Mouse (Mus musculus) CH12.LX (cell line): ENCODE data around the gene Yap1. TPM values are rescaled to one million over a fixed set of nuclear protein-coding genes. Genes with fewer than 3 reads are reported as not detected.

Source experiments
- DNase-seq: peaks from one replicate; pipeline ENCODE4 v3.0.0-alpha.2; 2013; ENCODE audit errors: extremely low read depth
- H3K27ac ChIP-seq: 2 replicates; pipeline ENCODE4 v1.5.1; 2012; ENCODE audit warnings: low read depth, mild to moderate bottlenecking, control low read depth, moderate library complexity; ENCODE audit not compliant: insufficient read depth
- H3K27me3 ChIP-seq: replicated peaks from 2 replicates; pipeline ENCODE3; 2012; ENCODE audit warnings: inconsistent platforms
- H3K36me3 ChIP-seq, 2 experiments: replicated peaks in 1 of 2; 2 replicates each; pipeline versions ENCODE3 to v1.6.1; 2012; ENCODE audit warnings: inconsistent platforms in 1 of 2, low read length in 1 of 2, mild to moderate bottlenecking in 1 of 2, mixed read lengths in 1 of 2, moderate library complexity in 1 of 2; ENCODE audit not compliant: control insufficient read depth in 1 of 2, insufficient read depth in 1 of 2
- H3K4me1 ChIP-seq, 2 experiments: 2 replicates each; pipeline ENCODE4 v1.6.1; 2012; ENCODE audit warnings: inconsistent platforms in 1 of 2, moderate library complexity in 1 of 2; ENCODE audit not compliant: insufficient read depth in 2 of 2, control insufficient read depth in 1 of 2
- H3K4me2 ChIP-seq: 2 replicates; pipeline ENCODE4 v1.6.1; 2012; ENCODE audit warnings: low read depth, mild to moderate bottlenecking, control low read depth; ENCODE audit not compliant: poor library complexity, insufficient read depth, severe bottlenecking
- H3K4me3 ChIP-seq, 3 experiments: fragments of 150-350 bp in 1 of 3; sonication (generic) in 1 of 3; replicated peaks in 1 of 3; 2 replicates each; pipeline versions ENCODE3 to v1.5.1; 2011 to 2012; ENCODE audit warnings: low read depth in 2 of 3, low read length in 2 of 3, mild to moderate bottlenecking in 2 of 3, moderate library complexity in 2 of 3, control low read depth in 1 of 3, improper control_type of control experiment in 1 of 3, inconsistent platforms in 1 of 3, mixed read lengths in 1 of 3; ENCODE audit not compliant: poor library complexity in 1 of 3
- H3K79me2 ChIP-seq: replicated peaks from 2 replicates; pipeline ENCODE4 v1.6.1; 2012; ENCODE audit warnings: mild to moderate bottlenecking, moderate library complexity; ENCODE audit not compliant: control insufficient read depth, poor library complexity, insufficient read depth, severe bottlenecking; ENCODE audit errors: extremely low read depth
- H3K9ac ChIP-seq: 2 replicates; pipeline ENCODE4 v1.6.1; 2012; ENCODE audit warnings: low read depth, mild to moderate bottlenecking, control low read depth, moderate library complexity; ENCODE audit not compliant: insufficient read depth
- H3K9me3 ChIP-seq: replicated peaks from 2 replicates; pipeline ENCODE3; 2012; ENCODE audit warnings: low read length, inconsistent platforms, mixed read lengths
- BHLHE40 ChIP-seq: IDR thresholded peaks from 2 replicates; pipeline ENCODE4 v1.6.1; 2011; ENCODE audit warnings: mild to moderate bottlenecking, low read depth, low read length, improper control_type of control experiment
- CHD1 ChIP-seq: IDR thresholded peaks from 2 replicates; pipeline ENCODE4 v1.6.1; 2012; ENCODE audit warnings: low read depth, low read length, improper control_type of control experiment, inconsistent platforms
- CHD2 ChIP-seq: IDR thresholded peaks from 2 replicates; pipeline ENCODE4 v1.6.1; 2011; ENCODE audit warnings: low read length, improper control_type of control experiment
- CTCF ChIP-seq, 2 experiments: IDR thresholded peaks in 1 of 2; conservative IDR thresholded peaks in 1 of 2; 2 replicates each; pipeline ENCODE4 v1.5.1; 2011 to 2012; ENCODE audit warnings: low read depth in 2 of 2, low read length in 2 of 2, improper control_type of control experiment in 1 of 2, inconsistent platforms in 1 of 2, mild to moderate bottlenecking in 1 of 2, moderate library complexity in 1 of 2
- E2F4 ChIP-seq: IDR thresholded peaks from 2 replicates; pipeline ENCODE4 v1.6.1; 2011; ENCODE audit warnings: low read depth, low read length, improper control_type of control experiment; ENCODE audit not compliant: insufficient replicate concordance
- ELF1 ChIP-seq: IDR thresholded peaks from 2 replicates; pipeline ENCODE4 v1.6.1; 2014; ENCODE audit warnings: low read depth, mild to moderate bottlenecking, inconsistent platforms, low read length, improper control_type of control experiment
- EP300 ChIP-seq: IDR thresholded peaks from 2 replicates; pipeline ENCODE4 v1.6.1; 2011; ENCODE audit warnings: low read length, improper control_type of control experiment
- ETS1 ChIP-seq: conservative IDR thresholded peaks from 2 replicates; pipeline ENCODE4 v1.6.1; 2012; ENCODE audit warnings: low read depth, mild to moderate bottlenecking, inconsistent platforms, low read length, improper control_type of control experiment, moderate library complexity
- IRF4 ChIP-seq: IDR thresholded peaks from 2 replicates; pipeline ENCODE4 v1.6.1; 2014; ENCODE audit warnings: low read depth, mild to moderate bottlenecking, inconsistent platforms, low read length, improper control_type of control experiment
- JUN ChIP-seq: IDR thresholded peaks from 2 replicates; pipeline ENCODE4 v1.6.1; 2011; ENCODE audit warnings: low read depth, mild to moderate bottlenecking, low read length, improper control_type of control experiment, moderate library complexity; ENCODE audit not compliant: insufficient read depth
- JUND ChIP-seq: conservative IDR thresholded peaks from 2 replicates; pipeline ENCODE4 v1.6.1; 2011; ENCODE audit warnings: low read depth, low read length, improper control_type of control experiment
- KAT2A ChIP-seq: IDR thresholded peaks from 2 replicates; pipeline ENCODE4 v1.6.1; 2012; ENCODE audit warnings: low read length, improper control_type of control experiment, inconsistent platforms; ENCODE audit not compliant: insufficient replicate concordance
- MAFK ChIP-seq: IDR thresholded peaks from 2 replicates; pipeline ENCODE4 v1.6.1; 2011; ENCODE audit warnings: low read length, improper control_type of control experiment; ENCODE audit not compliant: insufficient replicate concordance
- MAX ChIP-seq: IDR thresholded peaks from 2 replicates; pipeline ENCODE4 v1.6.1; 2011; ENCODE audit warnings: low read length, improper control_type of control experiment
- MAZ ChIP-seq: IDR thresholded peaks from 2 replicates; pipeline ENCODE4 v1.6.1; 2012; ENCODE audit warnings: low read depth, mild to moderate bottlenecking, inconsistent platforms, low read length, improper control_type of control experiment, moderate library complexity
- MEF2A ChIP-seq: IDR thresholded peaks from 2 replicates; pipeline ENCODE4 v1.6.1; 2014; ENCODE audit warnings: low read depth, mild to moderate bottlenecking, inconsistent platforms, low read length, improper control_type of control experiment, borderline replicate concordance
- MXI1 ChIP-seq: IDR thresholded peaks from 2 replicates; pipeline ENCODE4 v1.6.1; 2011; ENCODE audit warnings: mild to moderate bottlenecking, low read depth, low read length, improper control_type of control experiment
- MYC ChIP-seq: IDR thresholded peaks from 2 replicates; pipeline ENCODE4 v1.6.1; 2011; ENCODE audit warnings: low read depth, mild to moderate bottlenecking, improper control_type of control experiment, low read length
- NRF1 ChIP-seq: IDR thresholded peaks from 2 replicates; pipeline ENCODE4 v1.6.1; 2014; ENCODE audit warnings: low read depth, mild to moderate bottlenecking, inconsistent platforms, low read length, improper control_type of control experiment, moderate library complexity
- POLR2AphosphoS2 ChIP-seq: IDR thresholded peaks from 2 replicates; pipeline ENCODE4 v1.6.1; 2011; ENCODE audit warnings: low read depth, low read length, improper control_type of control experiment
- RAD21 ChIP-seq: IDR thresholded peaks from 2 replicates; pipeline ENCODE4 v1.6.1; 2011; ENCODE audit warnings: low read depth, mild to moderate bottlenecking, low read length, improper control_type of control experiment, moderate library complexity
- RCOR1 ChIP-seq: conservative IDR thresholded peaks from 2 replicates; pipeline ENCODE4 v1.6.1; 2012; ENCODE audit warnings: low read depth, mild to moderate bottlenecking, inconsistent platforms, low read length, improper control_type of control experiment
- SIN3A ChIP-seq: IDR thresholded peaks from 2 replicates; pipeline ENCODE4 v1.6.1; 2012; ENCODE audit warnings: low read length, improper control_type of control experiment, inconsistent platforms
- TBP ChIP-seq: conservative IDR thresholded peaks from 2 replicates; pipeline ENCODE4 v1.6.1; 2011; ENCODE audit warnings: low read depth, low read length, improper control_type of control experiment
- TCF12 ChIP-seq: IDR thresholded peaks from 2 replicates; pipeline ENCODE4 v1.6.1; 2014; ENCODE audit warnings: low read depth, mild to moderate bottlenecking, inconsistent platforms, low read length, improper control_type of control experiment
- UBTF ChIP-seq: IDR thresholded peaks from 2 replicates; pipeline ENCODE4 v1.6.1; 2012; ENCODE audit warnings: low read depth, mild to moderate bottlenecking, inconsistent platforms, low read length, improper control_type of control experiment, moderate library complexity
- USF1 ChIP-seq: IDR thresholded peaks from 2 replicates; pipeline ENCODE4 v1.6.1; 2014; ENCODE audit warnings: low read depth, mild to moderate bottlenecking, inconsistent platforms, low read length, improper control_type of control experiment
- ZMIZ1 ChIP-seq: IDR thresholded peaks from 2 replicates; pipeline ENCODE4 v1.6.1; 2012; ENCODE audit warnings: low read depth, mild to moderate bottlenecking, inconsistent platforms, low read length, improper control_type of control experiment
- ZNF384 ChIP-seq: IDR thresholded peaks from 2 replicates; pipeline ENCODE4 v1.6.1; 2012; ENCODE audit warnings: low read depth, low read length, improper control_type of control experiment, inconsistent platforms
- dilution Hi-C: fragments of 300-500 bp; cut with MboI; formaldehyde crosslinking; loops from 2 replicates; pipeline ENCODE4 v1.14.3; 2020; ENCODE audit warnings: low sequenced_read_pairs; ENCODE audit not compliant: extremely low pct_unique_long_range_greater_than_20kb, extremely low pct_ligation_motif_present
- in situ Hi-C: fragments of 300-500 bp; cut with MboI; formaldehyde crosslinking; loops from 3 replicates; pipeline ENCODE4 v1.14.3; 2019; ENCODE audit warnings: low sequenced_read_pairs, low pct_ligation_motif_present, low pct_unique_long_range_greater_than_20kb, mixed read lengths
- polyA plus RNA-seq: library from polyadenylated mRNA; unstranded; fragments of >175 nt; gene quantifications from 2 replicates; pipeline ENCODE4 v1.2.1, GENCODE M21; 2012; ENCODE audit warnings: low read depth; ENCODE audit not compliant: insufficient read length
- total RNA-seq, 2 experiments: library from RNA; depleted of rRNA; stranded (reverse); fragments of 300-350 nt in 1 of 2; fragments of >200 nt in 1 of 2; gene quantifications; 2 replicates each; pipeline ENCODE4 v1.2.3; 2012 to 2014

Gene Yap1
- total and polyA plus RNA-seq, 3 experiments: 0.06 TPM; not detected in 2

DNA sequence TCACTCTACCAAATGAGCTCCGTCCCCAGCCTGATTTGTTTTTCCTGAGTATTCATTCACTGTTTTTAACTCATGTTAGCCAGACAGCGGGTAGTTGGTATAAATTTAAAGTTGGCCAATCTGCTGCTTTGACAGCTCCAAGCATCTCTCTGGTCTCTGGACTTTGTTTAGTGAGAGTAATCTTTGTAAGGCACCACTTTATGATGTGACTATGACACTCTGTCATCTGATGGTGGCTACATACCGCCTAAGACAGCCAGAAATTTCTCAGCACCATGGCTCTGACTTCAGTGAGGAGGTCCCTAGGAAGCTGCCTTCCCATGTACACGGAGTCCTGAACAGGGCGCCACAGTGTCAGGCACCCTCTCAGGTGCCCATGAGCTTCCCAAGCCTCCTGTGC is 14.2 kb upstream of the Yap1 start:
- H3K9me3 ChIP-seq: no peaks in the 10 kb centered on the region
- H3K4me3 ChIP-seq: no peak overlapping the region
- H3K4me2 ChIP-seq: no peak overlapping the region
- H3K79me2 ChIP-seq: no peaks in the 10 kb centered on the region
- DNase-seq: no peak
- peaks cover 2% of the 10 kb centered on the region for H3K27me3 ChIP-seq
- no peak for TF ChIP-seq MXI1
- no peak for TF ChIP-seq BHLHE40
- no peak for TF ChIP-seq JUND
- TF ChIP-seq CHD2: no peak
- no peak for TF ChIP-seq TBP
- no peak for TF ChIP-seq ELF1
- TF ChIP-seq USF1: no peak
- TF ChIP-seq NRF1: no peak
- TF ChIP-seq POLR2AphosphoS2: no peak
- no peak for TF ChIP-seq MAFK
- no peak for TF ChIP-seq MEF2A
- TF ChIP-seq, all 38 proteins: peak for 0
- Histone ChIP-seq H3K9ac (no peak overlapping the region), H3K4me1 (peaks cover 5 to 23% of the 10 kb centered on the region in 2 experiments; a peak in 3 of 4 replicates), H3K36me3 (no peaks in the 10 kb centered on the region), H3K27ac (no peak overlapping the region)
- in situ Hi-C loops (no loop called here), dilution Hi-C loops (no loop called here)

GRCm38 (mm10) chr9:8017253-8017913 is 13.0 kb upstream of the Yap1 start:
- Histone ChIP-seq H3K9ac (no peak overlapping the region), H3K27ac (peak overlapping the region; percentile 39; the same call in 1 of the 2 replicates), H3K9me3 (no peaks in the 10 kb centered on the region), H3K36me3 (no peaks in the 10 kb centered on the region), H3K27me3 (peaks cover 2% of the 10 kb centered on the region), H3K4me2 (peak overlapping the region; percentile 34), H3K4me3 (peak overlapping the region in 1 of 3 experiments; percentile 23), H3K79me2 (no peaks in the 10 kb centered on the region), H3K4me1 (peaks cover 5 to 23% of the 10 kb centered on the region in 2 experiments; a peak in 3 of 4 replicates)
- DNase-seq: peak; percentile 95
- in situ Hi-C loops (no loop called here), dilution Hi-C loops (no loop called here)
- TF ChIP-seq MAX: 0 out of 2 replicates have a peak, but pooled peaks have one; percentile 35
- no peak for TF ChIP-seq NRF1
- no peak; the same call in none of the 2 replicates for TF ChIP-seq RAD21
- TF ChIP-seq SIN3A: peak; percentile 61; the same call in 1 of the 2 replicates
- TF ChIP-seq JUND: peak; percentile 59; the same call in 1 of the 2 replicates
- TF ChIP-seq ELF1: peak; percentile 86
- peak; percentile 74 for TF ChIP-seq ETS1
- TF ChIP-seq TBP: no peak
- peak; percentile 51; the same call in 1 of the 2 replicates for TF ChIP-seq BHLHE40
- peak; percentile 82 for TF ChIP-seq RCOR1
- no peak for TF ChIP-seq E2F4
- peak; percentile 83 for TF ChIP-seq IRF4
- TF ChIP-seq MAFK: peak; percentile 91
- no peak for TF ChIP-seq ZMIZ1
- TF ChIP-seq UBTF: no peak; the same call in 1 of the 2 replicates
- peak; percentile 62 for TF ChIP-seq MYC
- TF ChIP-seq JUN: no peak
- TF ChIP-seq TCF12: peak; percentile 65
- peak; percentile 83; the same call in 1 of the 2 replicates for TF ChIP-seq MAZ
- peak; percentile 72 for TF ChIP-seq MEF2A
- peak; percentile 89 for TF ChIP-seq CHD2
- peak; percentile 94 for TF ChIP-seq ZNF384
- peak; percentile 96 for TF ChIP-seq EP300
- no peak for TF ChIP-seq KAT2A
- TF ChIP-seq USF1: no peak
- TF ChIP-seq CTCF (conservative IDR thresholded peaks at IDR 0.05 in 1 of 2, IDR thresholded peaks at IDR 0.05 in 1 of 2; ENCODE audit: low read depth in 2 of 2, low read length in 2 of 2): no peak
- TF ChIP-seq CHD1: no peak
